Mouse (Mus musculus) embryo, embryonic 11 days (tissue): Measurements from ENCODE around the gene Tmem8b.

Experiments used
- DNase-seq: peaks from one replicate; pipeline ENCODE4 v3.0.0-alpha.2; 2015

Gene Tmem8b

DNA sequence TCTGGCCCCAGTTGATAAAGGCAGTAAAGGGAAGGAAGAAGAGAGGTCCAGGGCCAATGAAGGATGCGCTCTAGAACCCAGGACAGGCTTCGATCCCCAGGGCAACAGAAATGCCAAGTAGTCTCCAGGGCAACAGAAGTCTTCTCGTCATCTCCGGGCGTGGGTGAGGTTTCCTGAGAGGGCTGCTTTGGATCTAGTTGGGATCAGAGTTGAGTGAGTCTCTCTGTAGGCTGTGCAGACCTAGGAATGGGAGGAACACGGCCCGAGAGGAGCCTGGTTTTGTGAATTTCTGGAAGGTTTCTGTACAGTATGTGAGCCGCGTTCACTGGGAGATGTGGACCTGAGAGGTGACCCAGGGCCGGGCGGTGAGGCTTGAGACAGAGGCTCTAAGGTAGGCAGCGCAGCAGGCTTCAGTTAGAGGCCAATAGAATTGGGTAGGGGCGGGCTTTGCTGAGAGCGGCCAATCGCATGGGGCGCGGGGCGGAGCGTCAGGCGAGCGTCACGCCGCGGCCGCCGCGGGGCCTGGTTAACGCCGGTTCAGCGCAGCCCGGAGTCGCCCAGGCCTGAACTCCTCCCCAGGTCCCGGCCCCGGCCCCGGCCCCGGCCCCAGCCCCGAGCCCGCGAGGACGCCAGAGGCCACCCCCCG lies at the start of gene Tmem8b, which contains the start of gene Fam221b:
Gene Tmem8b, plus strand, starts transcription at position 190 of the 646 bp plus-strand sequence.
Gene Fam221b, minus strand, starts transcription at position 364 of the 646 bp plus-strand sequence.
- DNase-seq = peak; percentile 95

GRCm38 (mm10) chr4:43620146-43620778 lies 48.5 kb upstream of the Tmem8b start:
- DNase-seq = no peak

GRCm38 (mm10) chr4:43629106-43629817 lies 39.5 kb upstream of the Tmem8b start:
- peak; percentile 48 for DNase-seq

DNA sequence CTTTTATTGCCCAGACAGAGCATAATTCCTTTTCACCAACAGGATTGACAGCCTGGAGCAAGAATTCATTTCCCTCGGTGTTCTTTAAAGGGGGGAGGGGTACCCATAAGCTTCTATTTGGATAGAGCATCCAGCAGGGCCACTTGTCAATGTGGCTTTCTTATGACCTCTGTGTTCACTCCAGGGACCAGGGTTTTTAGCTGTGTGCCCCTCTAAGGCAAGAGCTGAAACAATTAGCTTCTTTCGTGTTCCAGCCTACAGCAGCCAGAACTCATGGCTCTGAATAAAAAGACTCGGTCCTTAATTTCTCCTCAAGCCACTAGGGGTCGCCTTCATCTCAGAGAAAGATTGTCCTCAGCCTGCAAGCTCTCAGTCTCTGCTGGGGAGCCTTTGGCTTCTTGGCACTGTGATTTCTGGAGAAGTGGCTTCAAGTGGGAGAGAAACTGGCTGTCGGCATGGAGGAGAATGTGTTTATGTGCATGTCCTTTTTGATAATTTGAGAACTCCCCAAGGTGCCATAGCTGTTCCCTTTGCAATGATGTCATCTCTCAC lies 38.7 kb upstream of the Tmem8b start:
- peak; percentile 90 for DNase-seq

GRCm38 (mm10) chr4:43630671-43631045 lies 38.1 kb upstream of the Tmem8b start:
- DNase-seq = no peak

- peak; percentile 74 for DNase-seq
These were observed 37.5 kb upstream of the Tmem8b start, which contains the start of gene Npr2 for GRCm38 (mm10) chr4:43631046-43631955. Gene Npr2 (plus strand): TSS chr4:43631935.

DNA sequence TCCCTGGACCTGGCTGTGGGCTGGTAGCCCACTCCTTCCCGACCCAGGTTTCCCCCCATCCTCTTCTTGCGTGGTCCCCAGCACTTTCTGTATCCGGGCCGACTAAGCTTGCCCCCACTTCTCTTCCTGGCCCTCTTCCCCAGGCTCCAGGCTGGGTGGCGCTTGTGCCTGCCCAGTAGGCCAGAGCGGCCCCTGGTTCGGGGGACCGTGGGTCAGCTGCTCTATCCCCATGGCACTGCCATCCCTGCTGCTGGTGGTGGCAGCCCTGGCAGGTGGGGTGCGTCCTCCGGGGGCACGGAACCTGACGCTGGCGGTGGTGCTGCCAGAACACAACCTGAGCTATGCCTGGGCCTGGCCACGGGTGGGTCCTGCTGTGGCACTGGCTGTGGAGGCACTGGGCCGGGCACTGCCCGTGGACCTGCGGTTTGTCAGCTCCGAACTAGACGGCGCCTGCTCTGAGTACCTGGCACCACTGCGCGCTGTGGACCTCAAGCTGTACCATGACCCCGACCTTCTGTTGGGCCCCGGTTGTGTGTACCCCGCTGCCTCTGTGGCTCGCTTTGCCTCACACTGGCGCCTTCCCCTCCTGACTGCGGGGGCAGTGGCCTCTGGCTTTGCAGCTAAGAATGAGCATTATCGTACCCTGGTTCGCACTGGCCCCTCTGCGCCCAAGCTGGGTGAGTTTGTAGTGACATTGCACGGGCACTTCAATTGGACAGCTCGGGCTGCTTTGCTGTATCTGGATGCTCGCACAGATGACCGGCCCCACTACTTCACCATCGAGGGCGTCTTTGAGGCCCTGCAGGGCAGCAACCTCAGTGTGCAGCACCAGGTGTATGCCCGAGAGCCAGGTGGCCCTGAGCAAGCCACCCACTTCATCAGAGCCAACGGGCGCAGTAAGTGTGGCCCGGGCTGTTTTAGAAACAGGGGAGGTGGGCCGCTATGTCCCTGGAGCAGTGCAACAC lies 36.5 kb upstream of the Tmem8b start:
- DNase-seq = peak; percentile 15

- DNase-seq = peak; percentile 24
These were observed 35.5 kb upstream of the Tmem8b start for GRCm38 (mm10) chr4:43633296-43633695.

- no peak for DNase-seq
These were observed 35.0 kb upstream of the Tmem8b start for GRCm38 (mm10) chr4:43633736-43634135.

- DNase-seq = no peak
These were observed 34.0 kb upstream of the Tmem8b start for GRCm38 (mm10) chr4:43634621-43635374.

DNA sequence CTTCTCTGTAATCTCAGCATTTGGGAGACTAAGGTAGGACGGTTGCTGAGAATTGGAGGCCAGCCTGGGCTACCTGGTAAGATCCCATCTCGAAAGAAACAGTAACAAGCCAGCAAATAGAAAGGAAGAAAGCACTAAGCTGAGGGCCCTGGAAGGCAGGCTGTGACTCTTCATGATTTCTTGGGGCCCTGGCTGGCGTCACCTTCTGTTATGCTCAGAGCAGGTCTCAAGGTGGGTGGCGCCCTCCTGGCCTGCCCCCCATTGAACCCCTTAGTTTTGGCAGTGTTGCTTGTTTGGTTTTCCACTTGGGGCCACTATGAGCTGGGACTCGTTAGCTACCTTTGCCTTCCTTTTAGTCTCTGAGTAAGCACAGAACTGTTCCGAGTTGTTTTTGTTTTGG lies 32.0 kb upstream of the Tmem8b start:
- DNase-seq = no peak

DNA sequence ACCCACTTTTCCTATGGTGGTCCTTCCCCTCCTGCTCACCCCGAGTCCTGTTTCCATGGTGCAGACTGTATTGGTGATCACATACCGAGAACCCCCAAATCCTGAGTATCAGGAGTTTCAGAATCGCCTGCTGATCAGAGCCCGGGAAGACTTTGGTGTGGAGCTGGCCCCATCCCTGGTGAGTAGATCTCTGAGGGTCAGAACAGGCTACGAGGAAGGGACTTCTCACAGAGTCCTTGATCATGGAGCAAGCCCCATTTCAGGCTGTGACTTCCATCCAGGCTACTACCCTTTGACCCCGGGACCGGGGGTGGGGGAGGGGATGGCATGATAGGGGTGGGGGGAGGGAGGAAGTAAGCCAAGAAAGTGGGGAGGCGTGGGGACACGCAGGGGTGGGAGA lies 28.7 kb upstream of the Tmem8b start:
- DNase-seq = no peak

- DNase-seq = no peak
These were observed 28.3 kb upstream of the Tmem8b start for GRCm38 (mm10) chr4:43640491-43640890.

- DNase-seq = no peak
These were observed 19.0 kb upstream of the Tmem8b start for GRCm38 (mm10) chr4:43649783-43650182.

DNA sequence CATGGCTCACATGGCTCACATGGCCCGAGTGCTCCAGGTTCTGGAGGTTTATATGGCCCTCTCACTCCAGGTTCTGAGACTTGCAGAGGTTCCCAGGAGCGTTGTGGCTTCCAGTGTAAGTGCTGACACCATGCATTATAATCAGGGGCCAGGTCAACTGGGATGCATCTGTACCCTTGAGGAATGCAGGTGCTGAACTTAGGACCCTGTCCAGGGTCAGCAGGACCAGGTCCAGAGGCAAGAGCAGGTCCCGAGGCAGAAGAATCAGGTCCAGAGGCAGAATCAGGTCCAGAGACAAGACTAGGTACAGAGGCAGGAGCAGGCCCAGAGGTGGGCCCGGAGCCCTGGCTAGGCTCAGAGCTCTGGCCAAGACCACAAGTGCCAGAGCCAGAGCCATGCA lies 16.0 kb upstream of the Tmem8b start:
- DNase-seq = no peak

GRCm38 (mm10) chr4:43653161-43654015 lies 15.4 kb upstream of the Tmem8b start, which contains the start of gene Spag8:
Gene Spag8 (minus strand): TSS chr4:43653594.
- peak; percentile 81 for DNase-seq

DNA sequence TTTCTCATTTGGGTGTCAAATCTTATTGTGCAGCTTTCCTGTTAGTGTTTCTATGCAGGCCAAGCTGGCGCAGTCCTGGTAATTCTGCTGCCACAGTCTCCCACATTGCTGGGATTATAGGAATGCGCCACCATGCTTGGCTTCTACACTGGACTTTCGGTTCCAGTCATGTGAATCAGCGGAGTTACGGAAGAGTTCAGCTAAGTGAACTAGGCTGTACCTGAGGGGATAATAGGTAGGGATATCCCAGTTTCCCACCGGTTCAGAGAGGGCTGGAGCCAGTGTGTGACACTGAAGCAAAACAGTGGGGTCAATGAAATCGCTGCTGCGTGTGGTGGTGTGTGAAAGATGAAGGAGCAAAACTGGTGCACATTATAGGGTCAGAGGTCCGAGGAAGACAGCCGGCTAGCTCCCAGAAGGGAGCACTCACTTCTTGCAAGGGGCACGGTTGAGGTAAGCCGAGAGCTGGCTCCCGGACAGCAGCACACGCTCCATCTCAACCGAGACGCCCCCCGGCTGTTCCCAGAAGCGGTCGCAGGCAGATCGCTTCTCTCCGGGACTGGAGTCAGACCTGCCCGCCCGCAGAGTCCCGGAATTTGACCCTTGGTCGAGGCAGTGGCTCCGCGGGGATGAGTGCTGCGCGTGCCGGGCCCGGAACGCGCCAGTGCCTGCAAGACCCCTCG lies 13.0 kb upstream of the Tmem8b start:
- no peak for DNase-seq

DNA sequence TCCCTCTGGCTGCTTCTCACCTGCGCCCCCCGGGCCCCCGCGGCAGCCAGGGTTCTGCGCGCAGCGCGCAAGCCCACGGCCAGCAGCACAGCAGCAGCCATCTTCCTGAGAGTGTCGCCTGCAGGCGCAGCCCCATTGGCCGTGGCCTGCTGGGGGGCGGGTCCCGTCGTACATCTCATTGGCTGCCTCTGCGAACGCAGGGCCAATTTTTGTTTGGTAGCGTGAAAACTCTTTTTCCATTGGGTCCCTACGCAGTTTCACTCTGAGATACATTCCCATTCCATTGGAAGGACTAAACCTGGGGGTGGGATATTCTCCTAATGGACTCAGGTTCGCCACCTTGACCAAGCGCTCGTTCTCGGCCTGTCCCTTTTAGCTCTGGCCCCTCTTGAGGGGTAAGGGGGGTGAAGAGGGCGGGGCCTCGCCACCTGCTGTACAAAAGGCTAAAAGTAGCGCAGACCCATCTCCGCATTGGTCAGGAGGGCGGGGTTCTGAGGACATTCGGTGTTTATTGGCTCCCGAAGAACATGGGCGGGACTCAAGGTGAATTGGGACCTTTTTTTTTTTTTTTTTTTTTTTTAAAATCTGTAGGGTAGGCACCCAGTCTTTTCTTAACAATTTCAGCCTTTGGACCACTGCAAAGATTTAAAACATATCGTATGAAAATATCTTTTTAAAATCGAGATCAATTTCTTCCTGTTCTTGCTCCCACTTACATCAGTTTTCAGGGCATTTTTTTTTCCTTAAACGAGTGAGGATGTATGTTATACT lies 12.2 kb upstream of the Tmem8b start, which contains the start of gene Hint2:
Gene Hint2, minus strand, starts transcription at position 128 of the 771 bp plus-strand sequence.
- DNase-seq = peak; percentile 96
